Mouse (Mus musculus): ENCODE data around the gene Brd3os.

Brd3os gene

GRCm38 (mm10) chr2:27421293-27422068 is 20.6 kb upstream of the Brd3os start:
- peak; percentile 95 for DNase-seq

DNA sequence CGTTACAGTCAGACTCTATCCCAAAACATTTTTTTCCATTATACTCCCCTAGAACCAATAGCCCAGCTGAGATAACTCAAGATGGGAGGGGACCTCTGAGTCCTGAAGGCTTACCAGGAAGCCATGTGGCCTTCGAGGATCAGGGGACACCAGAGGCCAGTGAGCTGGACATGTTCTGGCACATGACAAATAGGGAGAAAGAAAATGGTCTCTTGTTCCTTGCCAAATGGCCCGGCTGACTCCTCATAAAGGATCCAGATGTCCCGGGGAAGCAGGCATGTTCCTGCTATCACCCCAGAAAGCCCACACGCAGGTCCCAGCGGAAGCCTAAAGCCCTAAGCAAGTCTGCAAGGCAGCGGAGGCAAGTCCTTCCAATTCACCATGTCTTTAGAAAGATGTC is 18.5 kb upstream of the Brd3os start:
- no peak for DNase-seq

DNA sequence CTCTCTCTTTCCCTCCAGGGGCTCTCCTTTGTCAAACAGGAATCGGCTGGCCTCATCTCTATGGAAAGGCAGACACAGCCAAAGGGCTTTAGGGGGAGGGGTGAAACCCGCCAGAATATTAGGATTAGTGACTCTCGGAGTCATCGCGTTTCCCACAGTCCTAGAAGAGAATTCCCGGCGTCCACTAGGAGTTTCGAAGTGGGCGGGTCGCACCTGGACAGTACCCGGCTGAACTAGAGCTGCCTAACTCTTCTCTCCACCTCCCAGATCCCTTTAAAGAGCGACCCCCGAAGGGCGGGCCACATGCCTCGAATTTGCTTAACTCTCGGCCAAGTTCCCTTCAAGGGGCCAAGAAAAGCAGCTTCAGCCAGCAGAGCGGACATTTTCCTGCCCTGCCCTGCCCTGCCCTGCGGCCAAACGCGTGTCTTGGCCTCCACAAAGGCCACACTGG is 16.9 kb upstream of the Brd3os start:
- peak; percentile 62 to 66 for DNase-seq

DNA sequence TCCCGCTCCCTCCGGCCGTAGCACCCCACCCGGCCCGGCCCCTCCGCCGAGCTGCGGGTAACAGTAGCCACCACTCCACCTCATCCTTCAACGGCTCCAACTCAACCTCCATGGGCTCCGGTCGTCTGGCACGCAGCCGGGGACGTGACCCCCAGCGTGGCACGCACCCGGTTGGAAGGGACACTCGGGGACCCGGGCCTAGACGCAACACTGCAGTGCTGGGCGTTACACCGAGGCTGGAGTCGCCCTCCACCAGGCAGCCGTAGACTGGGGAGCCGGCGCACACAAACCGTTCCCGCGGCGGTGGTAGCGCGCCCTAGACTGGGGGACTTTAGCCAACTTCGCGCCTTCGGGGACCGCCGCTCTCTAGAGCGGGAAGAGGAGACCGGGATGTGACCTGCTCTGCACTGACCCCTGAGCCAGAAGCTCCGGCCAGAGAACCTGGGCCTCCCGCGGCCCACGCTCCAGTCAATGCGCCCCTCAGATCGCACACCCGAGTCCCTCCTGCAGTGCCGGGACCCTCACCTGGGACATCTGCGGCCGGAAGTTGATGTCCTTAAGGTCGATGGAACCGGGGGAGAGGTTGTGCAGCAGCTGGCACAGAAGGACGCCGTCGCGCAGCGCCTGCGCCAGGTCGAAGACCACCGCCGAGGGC is 16.2 kb upstream of the Brd3os start:
- DNase-seq = peak; percentile 63 to 69

- DNase-seq = peak; percentile 64 to 72
These were observed 15.7 kb upstream of the Brd3os start for GRCm38 (mm10) chr2:27426406-27426854.

DNA sequence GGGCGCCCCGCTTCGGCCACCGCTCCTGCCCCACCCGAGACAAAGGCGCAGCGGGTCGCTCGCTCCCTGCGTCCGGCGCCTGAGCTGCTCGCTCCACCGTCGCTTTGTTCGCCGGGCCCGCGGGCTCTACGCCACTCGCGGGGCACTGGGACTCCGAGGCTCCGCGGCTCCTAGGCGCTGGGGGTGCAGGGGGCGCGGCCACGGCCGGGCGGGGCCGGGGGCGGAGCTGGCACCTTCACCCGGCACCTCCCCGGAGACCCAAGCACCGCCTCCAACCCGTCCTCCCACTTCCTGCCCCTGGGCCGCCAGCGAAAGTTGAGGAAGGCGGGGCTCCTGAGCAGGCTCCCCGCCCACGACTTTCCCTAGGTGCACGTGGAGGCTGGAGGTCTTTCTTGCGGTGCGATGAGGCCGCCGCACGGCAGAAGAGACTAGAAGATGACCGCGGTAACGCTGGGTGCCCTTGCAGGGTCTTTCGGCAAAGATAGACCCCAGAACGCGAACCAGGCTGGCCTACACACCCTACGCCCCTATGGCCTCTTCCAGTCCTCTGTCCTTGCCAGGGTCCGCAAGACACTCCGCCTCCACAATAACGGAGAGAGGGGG is 15.2 kb upstream of the Brd3os start, which contains the start of gene Vav2:
Gene Vav2, minus strand, starts transcription at position 179 of the 603 bp plus-strand sequence.
- DNase-seq = peak; percentile 85 to 93

DNA sequence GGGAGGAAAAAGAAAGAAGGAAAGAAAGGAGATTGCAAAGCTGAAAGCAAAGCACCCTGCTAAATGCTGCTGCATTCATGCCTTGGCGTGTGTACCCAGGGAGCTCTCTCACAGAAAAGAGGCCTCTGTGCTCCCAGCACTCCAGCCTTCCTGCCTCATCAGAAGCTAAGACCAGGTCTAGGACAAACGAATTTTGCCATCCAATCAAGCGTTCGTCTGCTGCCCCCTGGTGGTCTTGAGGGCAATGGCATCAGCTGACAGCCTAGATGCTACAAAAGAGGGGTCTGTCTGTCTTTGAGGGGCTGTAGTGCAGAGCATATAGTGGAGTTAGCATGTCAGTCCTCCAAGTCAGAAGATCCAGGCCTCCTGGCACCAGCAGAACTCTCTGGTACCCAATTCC is 14.1 kb upstream of the Brd3os start:
- peak; percentile 94 to 96 for DNase-seq

DNA sequence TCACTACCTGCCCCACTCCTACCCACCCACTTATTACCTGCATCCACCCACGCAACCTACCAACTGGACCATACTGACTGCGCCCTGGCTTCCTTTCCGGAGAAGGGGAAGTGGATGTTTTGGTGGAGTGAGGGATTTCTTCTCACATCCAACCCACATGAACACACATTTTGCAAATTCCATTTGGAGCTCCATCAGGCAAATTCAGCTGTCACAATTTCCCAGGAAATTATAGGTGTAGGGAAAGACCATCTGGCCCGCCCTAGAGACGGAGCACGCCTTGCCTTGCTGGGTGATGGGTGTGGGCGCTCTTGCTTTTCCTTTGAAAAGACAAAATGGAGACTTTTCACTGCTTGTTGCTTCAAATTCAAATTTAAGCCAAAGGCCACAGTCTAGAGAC is 11.5 kb upstream of the Brd3os start:
- DNase-seq = no peak

GRCm38 (mm10) chr2:27432599-27432998 is 9.5 kb upstream of the Brd3os start:
- no peak for DNase-seq

- DNase-seq = no peak
These were observed 4.2 kb upstream of the Brd3os start for GRCm38 (mm10) chr2:27437876-27438275.

GRCm38 (mm10) chr2:27438281-27438680 is 3.8 kb upstream of the Brd3os start:
- DNase-seq = no peak

DNA sequence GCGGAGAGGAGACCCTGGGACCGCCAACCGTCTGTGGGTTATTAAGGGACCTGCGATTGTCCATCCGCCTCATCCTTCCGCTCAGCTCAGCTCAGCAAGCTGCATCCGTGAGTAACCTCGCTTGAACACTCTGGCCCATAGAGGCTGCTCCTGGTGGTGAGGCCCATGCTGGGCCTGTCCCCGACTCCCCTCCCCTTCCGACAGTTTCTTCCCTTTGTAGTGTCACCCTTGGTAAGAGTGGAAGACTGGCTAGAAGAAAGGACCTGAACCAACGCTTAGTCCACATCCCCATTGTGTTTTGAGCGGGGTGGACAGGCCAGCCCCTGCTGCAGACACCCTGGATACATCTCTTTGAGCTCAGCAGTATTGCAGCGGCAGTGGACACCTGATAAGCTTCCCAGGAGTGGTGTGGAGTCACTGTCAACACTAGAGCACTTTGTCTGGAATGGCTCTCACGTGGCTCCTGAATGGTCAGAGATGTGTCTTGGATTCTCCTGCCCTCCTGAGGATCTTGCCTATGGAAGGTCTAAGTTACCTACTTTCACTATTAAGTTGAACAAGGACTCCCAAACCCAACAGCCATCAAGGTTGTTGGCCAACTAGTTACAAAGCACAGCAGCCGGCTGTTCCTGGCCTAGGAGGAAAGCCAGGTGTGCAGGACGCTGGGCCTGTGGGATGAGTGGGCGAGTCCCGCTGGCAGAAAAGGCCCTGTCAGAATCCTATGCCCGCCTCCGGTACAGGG is 755 bp downstream of the Brd3os start:
- DNase-seq = no peak

GRCm38 (mm10) chr2:27443450-27443708 is 1.3 kb downstream of the Brd3os start:
- DNase-seq = no peak

GRCm38 (mm10) chr2:27445910-27446309 is 3.8 kb downstream of the Brd3os start:
- DNase-seq = no peak

DNA sequence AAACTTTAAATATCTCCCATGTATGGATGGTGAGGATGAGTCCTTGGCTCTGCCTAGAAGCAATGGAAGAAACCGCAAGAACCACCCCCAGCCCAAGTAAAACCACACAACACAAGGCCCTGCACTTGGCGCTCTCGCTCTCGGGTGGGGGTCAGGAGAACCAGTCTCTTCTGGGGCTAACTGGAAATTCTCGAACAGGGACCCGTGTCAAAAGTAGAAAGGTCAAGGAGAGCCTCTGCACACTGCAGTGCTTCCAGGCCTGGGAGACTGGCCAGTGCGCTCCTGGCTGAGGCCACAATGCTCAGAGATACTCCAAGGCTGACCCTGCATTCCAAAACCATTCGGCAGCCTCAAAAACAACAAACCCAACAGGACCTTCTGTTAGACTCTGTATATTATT is 4.7 kb downstream of the Brd3os start:
- no peak for DNase-seq

- DNase-seq = no peak
These were observed 5.7 kb downstream of the Brd3os start for GRCm38 (mm10) chr2:27447782-27448181.

DNA sequence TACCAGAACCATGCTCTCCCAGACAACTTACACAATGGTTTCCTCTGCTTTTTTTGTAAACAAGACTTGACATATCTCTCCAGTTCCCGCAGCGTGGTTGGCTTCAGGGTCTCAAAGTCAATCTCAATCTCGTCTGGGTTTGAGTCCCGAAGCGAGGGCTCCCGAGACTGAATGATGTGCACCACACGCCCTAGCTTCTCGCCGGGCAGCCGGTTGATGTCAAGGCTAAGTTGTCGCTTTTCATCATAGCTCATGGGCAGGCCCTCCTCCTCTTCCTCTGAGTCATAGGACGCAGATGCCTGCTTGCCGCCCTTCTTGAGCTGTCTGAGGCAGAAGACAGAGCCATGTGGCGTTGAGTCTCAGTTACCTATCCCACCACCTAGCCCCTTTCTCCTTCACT is 8.1 kb downstream of the Brd3os start:
- no peak for DNase-seq

GRCm38 (mm10) chr2:27459735-27460134 is 17.6 kb downstream of the Brd3os start:
- DNase-seq = no peak

DNA sequence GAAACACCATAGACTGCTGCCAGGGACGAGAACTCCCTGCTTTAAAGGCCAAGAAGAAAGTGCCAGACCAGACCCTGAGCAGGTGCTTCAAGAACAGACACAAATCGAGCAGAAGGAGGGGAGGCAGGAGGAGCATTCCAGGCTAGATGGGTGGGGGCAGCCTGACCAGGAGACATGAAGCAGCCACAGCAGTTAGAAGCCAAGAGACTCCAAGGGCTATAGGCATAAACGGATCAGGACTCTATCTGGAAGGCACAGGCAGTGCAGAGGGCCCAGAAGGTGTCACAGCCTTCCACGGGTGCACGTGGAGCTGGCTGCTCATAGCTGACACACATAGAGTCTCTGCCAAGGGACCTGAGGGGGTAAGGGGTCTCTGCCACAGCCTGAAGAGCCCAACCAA is 18.0 kb downstream of the Brd3os start:
- DNase-seq = no peak

GRCm38 (mm10) chr2:27460651-27461050 is 18.5 kb downstream of the Brd3os start:
- peak; percentile 26 to 43 for DNase-seq

GRCm38 (mm10) chr2:27461881-27462660 is 19.9 kb downstream of the Brd3os start:
- DNase-seq = no peak

- no peak for DNase-seq
These were observed 20.8 kb downstream of the Brd3os start for GRCm38 (mm10) chr2:27462901-27463300.

All from cerebellum, postnatal 10 days (tissue).